Mouse (Mus musculus): ENCODE measurements around the gene Tex13c1.

Tex13c1 gene

DNA sequence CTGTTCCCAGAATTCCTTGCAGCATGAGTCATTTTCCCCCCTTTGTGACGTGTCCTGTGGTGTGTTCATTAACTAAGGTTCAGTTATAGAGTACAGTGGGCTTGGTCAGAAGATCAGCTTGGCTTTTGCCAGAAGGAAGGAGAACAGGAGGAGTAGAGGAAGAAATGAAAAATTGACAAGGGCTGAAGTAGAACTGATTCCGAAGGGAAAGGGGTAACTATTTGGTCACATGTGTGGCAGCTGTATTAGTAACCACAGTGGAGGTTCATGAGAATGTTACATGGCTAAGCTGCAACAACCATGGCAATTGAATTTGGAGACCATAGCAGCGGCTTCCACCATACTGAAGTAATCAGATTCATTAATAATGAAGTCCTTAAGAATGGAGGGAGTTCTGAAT is at the start of gene Tex13c1:
Gene Tex13c1, plus strand, starts transcription at position 301 of the 400 bp plus-strand sequence.
- in situ Hi-C loops (cut with MboI): no loop called here
